Mouse (Mus musculus) forebrain, embryonic 14.5 days (tissue): ENCODE data around the gene Tex11. TPM values are rescaled to one million over a fixed set of nuclear protein-coding genes. Genes with fewer than 3 reads are reported as not detected.
"Not testable (repeated sequence)": the region's sequence is repeated elsewhere in the genome, so short reads cannot be mapped to it uniquely, and the experiment has no call there.

ENCODE experiments used
- ATAC-seq: fragments of 200-750 bp; cut with Nextera tagmentation; 2 replicates; pipeline ENCODE4 v1.8.0; 2017; ENCODE audit warnings: mild to moderate bottlenecking, moderate library complexity
- DNase-seq: peaks from one replicate; pipeline ENCODE4 v3.0.0-alpha.2; 2015; ENCODE audit warnings: low spot score
- H3K27ac ChIP-seq: fragments of 300-500 bp; sonication (generic); 2 replicates; pipeline ENCODE4 v1.5.1; 2014; ENCODE audit warnings: low read depth, mild to moderate bottlenecking, control low read depth, low read length, moderate library complexity
- H3K27me3 ChIP-seq: fragments of 300-500 bp; sonication (generic); replicated peaks from 2 replicates; pipeline ENCODE4 v1.6.1; 2014; ENCODE audit warnings: low read length, control low read depth, mixed read lengths; ENCODE audit not compliant: control insufficient read depth, insufficient read depth
- H3K36me3 ChIP-seq: fragments of 300-500 bp; sonication (generic); 2 replicates; pipeline ENCODE4 v1.6.1; 2014; ENCODE audit warnings: low read length, control low read depth; ENCODE audit not compliant: control insufficient read depth, insufficient read depth
- H3K4me1 ChIP-seq: fragments of 300-500 bp; sonication (generic); 2 replicates; pipeline ENCODE4 v1.6.1; 2014; ENCODE audit warnings: antibody characterized with exemption, low read length, control low read depth; ENCODE audit not compliant: control insufficient read depth, insufficient read depth
- H3K4me2 ChIP-seq: fragments of 300-500 bp; sonication (generic); 2 replicates; pipeline ENCODE4 v1.6.1; 2014; ENCODE audit warnings: mild to moderate bottlenecking, control low read depth, low read length
- H3K4me3 ChIP-seq: fragments of 300-500 bp; sonication (generic); 2 replicates; pipeline ENCODE4 v1.5.1; 2014; ENCODE audit warnings: low read depth, low read length, control low read depth
- H3K9ac ChIP-seq: fragments of 300-500 bp; sonication (generic); 2 replicates; pipeline ENCODE4 v1.6.1; 2014; ENCODE audit warnings: mild to moderate bottlenecking, low read length, control low read depth, moderate library complexity
- H3K9me3 ChIP-seq: fragments of 300-500 bp; sonication (generic); replicated peaks from 2 replicates; pipeline ENCODE4 v1.6.1; 2016; ENCODE audit warnings: low read length, control low read depth, mixed read lengths; ENCODE audit not compliant: control insufficient read depth
- WGBS: fragments of 180-500 bp; shearing (Covaris S2); extraction: QIAGEN DNeasy Blood & Tissue Kit; methylation state at CpG from one replicate; pipeline ENCODE4 v1.1.7; 2014; 5-methylcytosine and 5-hydroxymethylcytosine counted together
- polyA plus RNA-seq: library from polyadenylated mRNA; unstranded; fragments of >200 nt; fragmentation: Nextera tagmentation; extraction: Ambion mirVana; gene quantifications from 2 replicates; pipeline ENCODE4 v1.2.1, GENCODE M21; 2014

The Tex11 gene
- polyA plus RNA-seq, result 0.06 TPM in 1 of 2 replicates, not detected in the other

DNA sequence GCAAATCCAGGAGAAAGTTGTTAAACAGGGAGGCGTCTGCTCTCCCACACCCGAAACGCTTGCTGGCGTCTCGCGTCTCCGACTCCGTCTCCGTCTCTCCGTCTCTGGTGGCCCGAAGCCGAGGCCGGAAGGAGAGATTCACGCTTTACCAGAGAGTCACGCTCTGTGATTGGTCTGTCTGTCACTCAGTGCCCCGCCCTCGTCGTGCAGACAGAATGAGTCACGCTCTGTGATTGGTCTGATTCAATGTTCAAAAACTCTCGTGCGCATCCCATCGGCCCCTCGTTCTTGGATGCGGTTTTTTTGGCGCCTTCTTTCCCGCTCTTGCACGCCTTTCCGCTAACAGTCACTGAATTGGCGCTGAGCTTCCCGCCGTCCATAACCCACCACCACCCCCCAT, at the start of gene Tex11:
Tex11 (minus strand) TSS at position 127 of the 400 bp plus-strand sequence.
- no peak within 1 kb of the TSS for H3K9ac ChIP-seq
- H3K27ac ChIP-seq, result no peak within 1 kb of the TSS
- H3K4me2 ChIP-seq, result no peak within 1 kb of the TSS
- ATAC-seq, result no peak
- 88% methylated on average over 31 of the region's 31 CpGs for WGBS
- H3K4me1 ChIP-seq, result no peaks in the 10 kb centered on the region
- H3K4me3 ChIP-seq, result no peak within 1 kb of the TSS
- no peaks in the 10 kb centered on the region for H3K9me3 ChIP-seq
- no peaks in the 10 kb centered on the region for H3K36me3 ChIP-seq
- DNase-seq, result no peak
- H3K27me3 ChIP-seq, result no peaks in the 10 kb centered on the region

DNA sequence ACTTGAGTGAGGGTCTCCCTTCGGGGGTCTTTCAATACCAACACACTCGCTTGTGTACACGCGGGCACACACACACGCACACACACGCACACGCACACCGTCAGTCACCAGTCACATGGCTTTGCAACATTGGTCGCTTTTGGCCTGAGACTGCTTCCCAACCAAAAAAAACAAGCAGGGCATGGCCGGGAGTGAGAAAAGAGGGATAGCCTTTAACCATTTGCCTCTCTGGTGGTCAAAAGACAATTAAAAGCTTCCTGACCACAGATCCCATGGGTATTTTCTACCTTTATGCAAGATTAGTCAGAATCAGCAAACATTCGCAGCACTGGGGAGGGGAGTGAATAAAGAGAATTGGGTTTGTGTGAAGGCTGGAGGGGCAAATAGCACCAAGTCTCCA, 26.5 kb upstream of the Tex11 start, which contains the start of gene Slc7a3:
Slc7a3 (minus strand) TSS at position 101 of the 400 bp plus-strand sequence.
- Histone ChIP-seq H3K4me1 (no peaks in the 10 kb centered on the region), H3K27me3 (no peaks in the 10 kb centered on the region), H3K9me3 (no peaks in the 10 kb centered on the region), H3K36me3 (no peaks in the 10 kb centered on the region), H3K4me3 (peak within 1 kb of the TSS; percentile 19), H3K27ac (no peak within 1 kb of the TSS), H3K9ac (no peak within 1 kb of the TSS), H3K4me2 (peak within 1 kb of the TSS; percentile 52)
- ATAC-seq (no peak), DNase-seq (no peak)
- WGBS, result 49% methylated on average over 11 of the region's 11 CpGs

DNA sequence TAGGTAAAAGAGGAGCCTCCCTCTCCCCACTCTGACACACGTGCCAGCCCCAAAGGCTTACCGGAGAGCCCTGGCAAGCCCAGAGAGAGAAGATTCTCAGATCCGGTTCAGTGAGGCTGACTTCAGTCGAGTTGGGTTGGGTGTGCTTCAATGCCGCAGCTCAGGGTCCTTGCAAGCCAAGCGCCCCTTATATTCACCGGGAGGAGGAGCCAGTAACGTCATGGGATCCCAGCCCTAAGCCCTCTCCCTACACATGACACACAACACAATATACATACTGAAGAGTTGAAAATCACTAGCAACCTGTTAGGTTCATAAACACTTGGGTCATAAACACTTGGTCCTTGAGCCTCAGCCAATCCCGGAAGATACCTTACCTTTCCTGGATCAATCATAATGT, 25.7 kb upstream of the Tex11 start:
- not testable (repeated sequence) for ATAC-seq, H3K4me1 ChIP-seq, H3K9ac ChIP-seq, H3K36me3 ChIP-seq, DNase-seq, H3K27me3 ChIP-seq, H3K9me3 ChIP-seq, H3K27ac ChIP-seq
- peak overlapping the region; percentile 19 for H3K4me3 ChIP-seq
- H3K4me2 ChIP-seq, result peak overlapping the region; percentile 52
- WGBS, result 30% methylated on average over 6 of the region's 9 CpGs

DNA sequence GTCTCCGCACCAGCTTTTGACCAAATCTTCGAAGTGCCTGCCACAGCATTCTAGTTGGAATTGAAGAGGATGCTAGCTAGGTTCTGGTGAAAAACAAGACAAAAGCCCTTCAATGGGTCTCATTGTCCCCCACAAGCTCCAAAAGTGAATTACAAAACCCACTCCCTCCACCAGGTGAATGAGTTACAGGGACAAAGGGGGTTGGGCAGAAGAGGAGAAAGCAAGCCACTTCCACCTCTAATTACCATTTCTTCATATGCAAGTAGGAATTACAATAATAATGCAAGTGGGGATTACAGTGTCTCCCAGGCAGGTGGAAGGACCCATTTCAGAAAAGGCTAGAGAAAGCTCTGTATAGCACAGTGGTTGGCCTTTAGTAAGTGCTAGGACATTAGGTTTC, 24.7 kb upstream of the Tex11 start:
- no peak overlapping the region for H3K4me2 ChIP-seq
- no peaks in the 10 kb centered on the region for H3K9me3 ChIP-seq
- H3K4me3 ChIP-seq, result no peak overlapping the region
- no peak for DNase-seq
- H3K27me3 ChIP-seq, result no peaks in the 10 kb centered on the region
- no peak overlapping the region for H3K27ac ChIP-seq
- H3K36me3 ChIP-seq, result no peaks in the 10 kb centered on the region
- WGBS, result 50% methylated on average over 2 of the region's 2 CpGs
- no peaks in the 10 kb centered on the region for H3K4me1 ChIP-seq
- H3K9ac ChIP-seq, result no peak overlapping the region
- ATAC-seq, result no peak

DNA sequence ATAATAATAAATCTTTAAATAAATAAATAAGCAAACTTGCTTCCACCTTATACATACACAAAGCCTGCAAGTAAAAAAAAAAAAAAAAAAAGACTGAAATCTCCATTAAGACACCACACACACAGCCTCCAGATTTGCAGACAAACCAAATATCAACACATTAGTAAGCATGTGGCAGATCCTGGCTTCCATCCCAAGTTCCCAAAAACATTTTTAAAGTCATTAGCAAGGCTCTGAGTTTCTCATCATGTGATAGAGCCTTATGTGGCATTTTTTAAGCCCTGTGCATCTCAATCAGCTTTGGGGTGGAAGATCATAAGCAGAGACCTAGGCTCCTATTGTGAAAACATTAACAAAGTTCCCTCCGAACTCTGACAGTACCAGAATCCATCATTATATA, 5.8 kb upstream of the Tex11 start:
- Histone ChIP-seq H3K27me3 (no peaks in the 10 kb centered on the region), H3K27ac (no peak overlapping the region), H3K4me2 (no peak overlapping the region), H3K36me3 (no peaks in the 10 kb centered on the region), H3K4me1 (no peaks in the 10 kb centered on the region), H3K9ac (no peak overlapping the region), H3K9me3 (no peaks in the 10 kb centered on the region), H3K4me3 (no peak overlapping the region)
- DNase-seq, result peak; percentile 66
- no peak for ATAC-seq
- 70% methylated on average over 1 of the region's 1 CpGs for WGBS

DNA sequence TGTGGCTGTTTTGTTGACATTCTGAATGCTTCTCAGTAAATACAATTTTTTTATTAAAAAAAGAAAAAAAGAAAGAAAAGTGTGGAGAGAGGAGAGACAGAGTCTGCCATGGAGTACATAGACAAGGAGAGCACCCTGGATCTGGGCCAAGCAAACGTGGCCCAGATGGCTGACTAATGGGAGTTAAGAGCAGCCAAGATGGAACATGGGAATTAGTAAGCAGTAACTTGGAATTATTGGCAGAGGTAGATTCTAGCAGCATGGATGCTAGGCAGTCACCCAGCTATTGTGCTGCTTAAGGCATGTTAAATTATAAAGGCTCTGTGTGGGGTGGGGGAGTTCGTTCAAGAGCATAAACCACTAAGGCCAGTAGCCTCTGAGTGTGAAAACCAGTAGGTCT, 4.0 kb upstream of the Tex11 start:
- Histone ChIP-seq H3K27me3 (no peaks in the 10 kb centered on the region), H3K4me3 (no peak overlapping the region), H3K9ac (no peak overlapping the region), H3K27ac (no peak overlapping the region), H3K9me3 (no peaks in the 10 kb centered on the region), H3K36me3 (no peaks in the 10 kb centered on the region), H3K4me1 (no peaks in the 10 kb centered on the region), H3K4me2 (no peak overlapping the region)
- WGBS, result 43% methylated on average over 2 of the region's 2 CpGs
- peak; percentile 72 for DNase-seq
- peak; percentile 68; the same call in 1 of the 2 replicates for ATAC-seq

DNA sequence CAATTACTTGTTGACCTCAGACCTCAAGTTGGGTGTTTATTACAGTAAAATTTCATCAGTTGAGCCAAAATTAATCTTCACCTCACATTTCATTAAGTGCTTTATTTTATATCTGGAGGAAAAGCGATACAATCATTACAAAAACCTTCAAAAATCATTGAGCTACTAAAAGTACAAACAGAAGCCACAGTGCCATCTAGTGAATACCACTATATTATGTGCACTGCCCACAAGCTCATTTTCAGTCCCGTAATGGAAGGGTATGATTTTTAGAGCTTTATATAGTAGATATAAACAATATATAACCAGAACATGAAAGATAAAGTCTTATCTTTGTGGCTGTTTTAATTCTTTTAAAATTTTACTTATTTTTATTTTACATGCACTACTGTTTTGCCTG, 115.8 kb downstream of the Tex11 start:
- no peak overlapping the region for H3K9ac ChIP-seq
- no peak overlapping the region for H3K4me3 ChIP-seq
- ATAC-seq (no peak), DNase-seq (peak; percentile 50)
- WGBS, result 49% methylated on average over 2 of the region's 2 CpGs
- H3K27ac ChIP-seq, result no peak overlapping the region
- H3K4me1 ChIP-seq, result no peaks in the 10 kb centered on the region
- no peak overlapping the region for H3K4me2 ChIP-seq
- no peaks in the 10 kb centered on the region for H3K27me3 ChIP-seq
- H3K36me3 ChIP-seq, result no peaks in the 10 kb centered on the region
- H3K9me3 ChIP-seq, result no peaks in the 10 kb centered on the region

DNA sequence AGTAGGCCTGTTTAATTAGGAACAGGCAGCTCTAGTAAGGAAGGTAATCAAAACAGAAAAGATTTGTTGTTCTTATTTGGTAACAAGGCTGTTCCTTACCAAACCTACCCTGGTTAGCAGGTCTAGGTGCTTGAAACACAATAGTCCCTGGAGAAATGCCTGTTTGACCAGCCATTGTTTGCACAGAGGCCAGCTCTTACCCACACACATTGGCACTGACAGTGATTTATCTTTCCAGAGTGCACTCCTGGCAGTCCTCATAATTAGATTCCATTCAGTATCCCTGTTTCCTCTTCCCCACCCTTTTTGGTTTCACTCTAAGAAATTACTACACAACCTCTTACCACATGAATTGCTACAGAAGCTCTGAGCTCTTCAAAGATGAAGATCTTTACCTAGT, 220.3 kb downstream of the Tex11 start:
- H3K36me3 ChIP-seq, result no peaks in the 10 kb centered on the region
- no peak overlapping the region for H3K27ac ChIP-seq
- DNase-seq (no peak), ATAC-seq (no peak)
- no peak overlapping the region for H3K4me3 ChIP-seq
- H3K9ac ChIP-seq, result no peak overlapping the region
- H3K4me2 ChIP-seq, result no peak overlapping the region
- no peaks in the 10 kb centered on the region for H3K4me1 ChIP-seq
- no peaks in the 10 kb centered on the region for H3K27me3 ChIP-seq
- H3K9me3 ChIP-seq, result no peaks in the 10 kb centered on the region

DNA sequence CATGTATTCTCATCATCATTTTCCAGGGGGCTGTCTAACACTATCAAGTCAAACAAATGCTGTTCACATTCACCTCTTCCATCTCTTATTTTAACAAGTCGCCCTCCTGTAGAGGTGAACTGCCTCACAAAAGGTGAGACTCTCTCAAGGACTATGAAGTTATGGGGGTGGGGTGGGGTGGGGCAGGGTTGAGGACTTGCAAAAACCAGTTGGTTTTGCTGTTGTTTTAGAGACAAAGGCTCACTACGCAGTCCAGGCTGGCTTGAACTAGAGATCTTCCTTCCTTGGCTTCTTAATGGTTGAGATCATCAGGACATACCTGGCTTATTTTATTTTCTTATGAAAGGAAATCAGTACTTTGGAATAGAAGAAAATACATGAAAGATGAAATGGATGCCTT, 226.7 kb downstream of the Tex11 start:
- H3K27me3 ChIP-seq, result no peaks in the 10 kb centered on the region
- WGBS, result 80% methylated on average over 2 of the region's 2 CpGs
- H3K4me3 ChIP-seq, result no peak overlapping the region
- no peaks in the 10 kb centered on the region for H3K36me3 ChIP-seq
- ATAC-seq (no peak), DNase-seq (no peak)
- H3K4me1 ChIP-seq, result no peaks in the 10 kb centered on the region
- H3K4me2 ChIP-seq, result no peak overlapping the region
- H3K9ac ChIP-seq, result no peak overlapping the region
- no peaks in the 10 kb centered on the region for H3K9me3 ChIP-seq
- H3K27ac ChIP-seq, result no peak overlapping the region
